Mouse (Mus musculus) fat pad, adult 2 months (tissue): Measurements from ENCODE around the gene Trp53bp1.

Experiments used
- DNase-seq: peaks from one replicate; pipeline ENCODE4 v3.0.0-alpha.2; 2011; ENCODE audit warnings: low read depth, low spot score; ENCODE audit errors: extremely low read depth

Trp53bp1 gene

GRCm38 (mm10) chr2:121271236-121271927 lies at the start of gene Trp53bp1:
Gene Trp53bp1 (minus strand): TSS chr2:121271407.
- DNase-seq, result peak; percentile 39

DNA sequence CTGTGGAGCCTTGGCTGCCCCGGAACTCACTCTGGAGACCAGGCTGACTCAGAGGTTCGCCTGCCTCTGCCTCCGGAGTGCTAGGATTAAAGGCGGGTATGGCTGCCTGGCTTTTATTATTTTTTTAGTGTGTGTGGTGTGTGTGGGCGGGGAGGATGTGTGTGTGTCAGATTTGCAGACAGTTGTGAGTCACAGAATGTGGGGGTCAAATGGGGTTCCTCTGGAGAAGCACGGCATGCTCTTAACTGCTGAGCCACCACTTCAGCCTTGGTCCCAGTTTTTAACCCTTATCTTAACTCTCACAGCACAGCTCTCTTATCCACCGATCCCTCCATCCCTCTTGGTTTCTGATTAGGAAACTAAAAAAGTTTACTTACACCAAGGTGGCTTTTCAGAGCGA lies 45.1 kb upstream of the Trp53bp1 start:
- no peak for DNase-seq

DNA sequence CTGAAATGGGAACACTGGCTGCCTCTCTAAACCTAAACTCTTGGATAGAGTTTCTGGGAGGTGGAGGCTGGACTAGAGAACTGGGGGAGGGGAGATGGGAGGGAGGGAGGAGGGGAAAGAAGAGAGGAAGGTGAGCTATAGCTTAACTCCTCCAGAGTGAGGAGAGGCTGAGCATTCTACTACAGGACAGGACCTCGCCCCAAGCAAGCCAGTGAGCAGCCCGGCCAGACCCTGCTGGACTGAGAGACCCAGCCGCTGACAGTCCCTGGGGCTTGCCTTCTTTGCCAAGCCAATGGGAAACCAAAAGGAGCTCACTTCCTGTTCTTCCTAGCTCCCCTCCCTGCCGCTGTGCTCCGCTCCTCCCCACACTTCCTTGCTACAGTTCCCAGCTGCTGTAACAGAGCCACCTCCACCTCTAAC lies 37.8 kb upstream of the Trp53bp1 start:
- DNase-seq, result no peak

DNA sequence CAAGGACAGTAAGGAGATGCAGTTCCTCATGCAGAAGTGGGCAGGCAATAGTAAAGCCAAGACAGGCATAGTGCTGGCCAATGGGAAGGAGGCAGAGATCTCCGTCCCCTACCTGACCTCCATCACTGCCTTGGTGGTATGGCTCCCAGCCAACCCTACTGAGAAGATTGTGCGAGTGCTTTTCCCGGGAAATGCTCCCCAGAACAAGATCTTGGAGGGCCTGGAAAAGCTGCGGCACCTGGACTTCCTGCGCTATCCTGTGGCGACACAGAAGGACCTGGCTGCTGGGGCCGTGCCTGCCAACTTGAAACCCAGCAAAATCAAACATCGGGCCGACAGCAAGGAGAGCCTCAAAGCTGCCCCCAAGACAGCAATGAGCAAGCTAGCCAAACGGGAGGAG lies 28.8 kb upstream of the Trp53bp1 start:
- DNase-seq, result no peak

GRCm38 (mm10) chr2:121299471-121299870 lies 28.3 kb upstream of the Trp53bp1 start:
- no peak for DNase-seq

DNA sequence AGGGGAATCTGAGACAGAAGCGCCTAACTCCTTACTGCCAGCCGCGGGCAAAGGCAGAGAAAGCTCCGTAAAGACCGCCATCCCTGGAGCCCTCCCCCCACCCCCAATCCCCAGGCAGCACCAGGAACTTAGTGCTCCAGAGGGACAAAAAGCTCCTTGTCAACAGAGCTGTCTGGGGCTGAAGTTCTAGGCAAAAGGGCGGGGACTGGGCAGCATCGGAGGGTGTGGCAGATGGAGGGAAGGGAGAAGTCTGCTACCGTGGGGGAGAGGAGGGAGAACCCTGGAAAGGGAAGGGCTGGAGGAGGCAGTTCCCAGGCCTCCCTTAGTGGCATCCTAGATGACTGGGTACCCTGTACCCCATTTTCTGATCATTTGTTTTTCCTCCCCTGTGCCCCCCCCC lies 26.9 kb upstream of the Trp53bp1 start:
- DNase-seq, result no peak

- no peak for DNase-seq
Observed at GRCm38 (mm10) chr2:121297701-121298100, 26.5 kb upstream of the Trp53bp1 start.

DNA sequence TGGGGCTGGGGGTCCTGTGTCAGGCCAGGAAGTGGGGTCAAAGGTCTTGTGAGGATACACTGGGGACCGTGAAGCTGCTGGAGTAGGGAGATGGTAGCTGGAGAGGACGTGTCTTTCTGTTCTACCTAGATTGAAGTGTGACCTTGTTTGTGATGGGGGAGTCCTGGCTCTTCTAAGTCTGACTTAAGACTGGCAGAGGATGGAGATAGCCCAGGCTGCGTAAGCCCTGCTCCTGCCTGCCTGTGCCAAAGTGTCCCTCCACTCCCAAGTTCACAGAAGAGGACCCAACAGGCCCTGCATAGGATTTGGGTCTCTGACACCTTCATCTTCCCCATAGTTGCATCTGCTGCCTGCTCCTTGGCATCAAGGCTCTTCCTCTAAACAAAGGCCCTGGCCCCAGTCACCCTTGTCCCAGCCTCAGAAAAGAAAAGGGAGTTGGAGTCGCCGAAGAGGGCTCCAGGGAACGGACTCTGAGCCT lies 25.6 kb upstream of the Trp53bp1 start:
- DNase-seq, result no peak

DNA sequence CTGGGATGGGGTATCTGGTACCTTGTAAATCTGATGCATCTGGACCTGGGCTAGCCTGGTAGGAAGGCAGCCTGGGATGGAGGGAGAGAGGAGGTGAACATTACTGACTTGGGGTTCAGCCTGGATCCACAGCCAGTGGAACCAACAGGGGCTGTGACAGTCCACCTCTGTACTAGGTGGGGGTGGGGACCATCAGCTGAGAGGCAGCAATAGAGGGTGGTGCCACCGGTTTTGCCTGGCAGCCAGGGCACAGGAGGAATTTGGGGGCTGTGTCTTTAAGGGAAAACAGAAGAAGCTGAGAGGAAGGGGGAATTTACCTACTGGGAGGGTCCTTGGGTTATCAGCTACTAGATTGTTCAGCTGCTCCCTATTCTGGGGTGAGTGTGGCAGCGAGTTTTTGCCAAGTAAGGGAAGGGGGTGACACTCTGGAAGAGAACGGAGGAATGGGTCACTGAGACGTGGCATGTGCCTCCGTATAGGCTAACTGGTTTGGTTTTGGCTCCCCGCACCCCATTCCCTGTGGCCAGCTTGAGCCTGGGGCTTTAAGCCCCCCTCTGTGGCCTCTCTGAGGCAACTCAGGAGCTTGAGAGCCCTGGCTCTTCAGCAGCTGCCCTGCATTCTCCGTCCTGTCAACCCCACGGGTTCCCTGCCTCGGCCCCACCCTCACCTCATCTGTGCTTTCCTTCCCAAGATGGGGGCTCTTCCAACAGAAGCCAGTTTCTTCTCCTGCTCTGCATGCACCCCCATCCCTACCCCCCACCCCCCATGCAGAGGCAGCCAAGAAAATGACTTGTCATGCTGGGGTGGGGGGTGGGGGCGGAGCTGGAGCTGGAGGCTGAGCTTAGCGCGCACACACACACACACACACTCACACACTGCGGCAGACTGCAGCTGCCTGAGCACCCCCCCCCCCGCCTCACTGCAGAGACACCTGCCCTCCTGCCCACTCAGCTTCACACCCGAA lies 24.7 kb upstream of the Trp53bp1 start:
- DNase-seq, result no peak

DNA sequence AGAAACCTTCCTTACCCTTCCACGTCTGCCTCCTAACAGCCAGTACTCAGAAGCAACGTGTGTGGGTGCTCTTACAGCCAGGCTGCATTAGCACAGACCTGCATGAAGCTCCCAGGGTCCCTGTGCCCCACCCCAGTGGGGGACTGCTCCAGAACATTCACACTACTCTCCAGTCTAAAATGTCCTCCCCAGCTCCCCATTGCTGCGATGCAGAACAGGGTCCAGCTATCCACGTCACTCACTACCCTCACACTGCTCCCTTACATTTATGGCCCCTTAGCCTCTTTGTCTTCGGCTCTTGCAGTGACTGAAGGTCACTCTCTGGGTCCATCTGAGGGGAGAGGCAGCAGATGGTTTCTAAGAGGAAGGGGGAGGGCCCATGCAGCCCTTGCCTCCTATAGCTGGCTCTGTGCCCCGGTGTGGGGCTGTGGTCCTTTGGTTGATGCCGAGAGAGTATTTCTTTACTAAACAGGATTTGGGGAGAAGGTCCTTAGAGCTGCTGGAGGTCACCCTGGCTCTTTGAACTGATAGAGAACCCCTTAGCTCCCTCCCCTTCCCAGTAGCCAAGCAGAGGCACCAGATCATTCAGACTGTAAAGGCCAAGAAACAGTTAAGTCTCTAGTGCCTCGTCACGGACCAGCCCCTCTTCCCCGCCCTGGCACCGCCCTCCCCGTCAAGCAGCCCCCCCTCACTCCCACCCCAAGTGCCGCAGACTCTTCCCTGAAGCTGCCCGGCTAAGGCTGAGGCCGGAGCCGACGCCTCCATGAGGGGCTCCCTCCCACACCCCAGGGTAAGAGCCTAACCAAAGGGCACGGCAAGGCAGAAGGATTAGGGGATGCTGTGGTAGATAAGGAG lies 23.8 kb upstream of the Trp53bp1 start:
- no peak for DNase-seq

GRCm38 (mm10) chr2:121294182-121294581 lies 23.0 kb upstream of the Trp53bp1 start:
- no peak for DNase-seq

DNA sequence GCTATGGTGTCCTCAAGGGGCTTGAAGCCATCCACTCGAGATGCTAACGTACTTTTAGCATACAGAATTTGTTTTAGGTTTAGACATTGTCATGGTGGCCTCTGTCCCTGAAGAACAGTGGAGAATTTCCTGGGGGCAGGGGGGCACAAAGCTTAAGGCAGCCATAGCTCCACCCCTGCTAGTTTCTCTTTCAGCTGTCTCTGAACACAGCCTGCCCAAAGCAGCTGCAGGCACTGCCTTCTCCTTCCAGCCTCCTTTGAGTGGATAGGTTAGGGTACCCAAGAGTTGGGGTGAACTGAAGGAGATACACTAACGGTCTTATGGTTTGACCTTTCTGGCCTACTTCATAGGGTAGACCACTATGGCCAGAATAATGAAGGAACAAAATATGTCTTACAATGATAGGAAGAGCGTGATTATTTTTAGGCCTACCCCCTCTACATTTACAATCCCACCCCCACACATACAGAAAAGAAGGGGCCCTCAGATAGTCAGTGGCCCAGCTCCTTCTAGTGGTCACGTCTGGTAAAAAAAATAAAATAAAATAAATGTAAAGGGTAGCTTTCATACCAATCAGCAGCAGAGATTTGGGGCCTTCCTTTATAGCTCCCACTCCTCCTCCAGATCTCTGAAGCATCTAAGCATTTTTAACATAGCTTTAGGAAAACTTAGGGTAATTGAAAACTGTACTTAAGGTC lies 21.3 kb upstream of the Trp53bp1 start:
- no peak for DNase-seq

DNA sequence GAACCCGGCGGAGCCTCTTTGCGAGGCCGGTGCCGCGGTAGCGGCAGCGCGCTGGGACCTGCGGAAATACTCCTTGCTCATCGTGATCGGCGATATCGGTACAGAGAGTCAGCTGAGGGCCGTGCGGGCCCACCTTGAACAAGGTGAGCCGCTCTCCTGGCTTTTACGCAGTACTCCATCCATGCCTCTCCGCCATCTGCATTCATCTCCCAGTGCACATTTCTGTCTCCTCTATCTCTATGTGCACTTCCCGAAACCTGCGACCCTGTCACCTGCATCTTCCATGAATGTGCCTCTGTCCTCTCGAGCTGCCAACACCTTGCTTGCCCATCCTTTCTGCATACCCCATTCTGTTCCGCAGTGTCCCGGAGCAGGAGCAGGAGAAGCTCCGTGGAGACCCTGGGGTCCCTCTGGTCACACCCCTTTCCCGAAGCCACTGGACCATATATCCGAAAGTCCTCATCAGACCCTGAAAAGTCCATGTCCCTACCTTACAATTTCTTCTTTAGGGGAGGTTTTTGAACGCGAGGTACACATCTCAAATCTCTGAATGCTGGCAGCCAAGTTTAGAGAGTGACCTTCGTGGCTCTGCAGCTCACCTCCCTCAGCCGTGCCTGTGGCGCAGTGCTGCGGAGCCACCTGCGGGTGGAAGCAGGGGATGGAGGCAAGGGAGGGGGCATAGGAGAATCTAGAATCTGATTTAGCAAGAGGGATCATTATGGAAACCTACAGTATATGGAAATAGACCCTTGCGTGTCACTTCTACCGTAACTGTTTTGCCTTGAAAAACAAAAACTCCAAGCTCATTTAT lies 18.7 kb upstream of the Trp53bp1 start:
- DNase-seq, result no peak

- DNase-seq, result no peak
Observed at GRCm38 (mm10) chr2:121288901-121289729, 17.9 kb upstream of the Trp53bp1 start, which contains the start of gene Map1a. Gene Map1a (plus strand): TSS chr2:121289600.

DNA sequence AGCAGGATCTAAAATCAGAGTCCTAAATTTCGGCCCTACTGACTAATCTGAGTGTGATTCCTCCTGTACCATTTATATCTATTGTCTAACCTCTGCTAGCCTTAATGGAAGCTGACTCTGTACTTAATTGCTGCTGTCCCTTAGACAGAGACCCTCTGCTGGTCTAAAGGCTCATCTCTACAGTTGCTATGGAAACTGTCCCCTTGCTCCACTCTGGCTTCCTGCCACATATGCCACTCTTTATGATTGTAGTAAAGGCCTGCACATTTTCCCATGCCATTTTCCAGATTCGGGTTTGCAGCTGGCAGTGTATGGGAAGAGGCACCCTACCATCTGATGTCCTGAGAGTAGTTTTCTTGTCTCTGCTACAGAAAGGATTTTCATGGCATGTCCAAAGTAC lies 16.6 kb upstream of the Trp53bp1 start:
- no peak for DNase-seq

GRCm38 (mm10) chr2:121271928-121272516 lies 815 bp upstream of the Trp53bp1 start:
- DNase-seq, result no peak

DNA sequence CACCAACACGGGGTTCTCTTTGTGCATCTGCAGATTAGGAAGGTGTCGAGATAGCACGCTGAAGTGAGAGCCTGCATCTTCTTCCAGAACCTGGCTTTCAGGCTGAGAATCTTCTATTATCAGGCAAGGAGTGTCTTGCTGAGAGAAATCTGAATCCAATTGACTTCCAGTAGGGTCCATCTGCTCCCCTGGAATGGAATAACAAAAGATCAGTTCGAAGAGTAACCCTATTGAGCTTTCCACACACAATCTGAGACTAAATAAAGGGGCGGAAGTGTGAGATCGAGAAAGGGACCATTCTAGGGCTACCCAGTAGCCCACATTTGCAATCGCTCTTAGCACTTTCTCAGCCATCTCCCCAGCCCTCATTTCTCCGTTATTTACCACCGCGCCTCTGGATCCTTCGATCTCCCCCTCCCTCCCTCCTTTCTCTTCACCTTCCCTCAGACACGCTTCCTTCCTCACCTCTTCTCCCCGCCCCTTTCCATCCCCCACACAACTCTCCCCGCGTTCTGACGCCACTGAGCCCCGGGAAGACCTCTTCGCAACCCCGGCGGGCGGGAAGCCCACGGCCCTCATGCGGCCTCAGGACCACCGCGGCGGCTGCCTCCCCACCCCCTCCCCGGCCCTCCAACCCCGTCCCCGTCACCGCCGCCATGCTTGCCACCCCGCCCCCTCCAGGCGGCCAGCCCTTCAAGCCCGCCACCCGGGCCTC lies 529 bp downstream of the Trp53bp1 start:
- no peak for DNase-seq

DNA sequence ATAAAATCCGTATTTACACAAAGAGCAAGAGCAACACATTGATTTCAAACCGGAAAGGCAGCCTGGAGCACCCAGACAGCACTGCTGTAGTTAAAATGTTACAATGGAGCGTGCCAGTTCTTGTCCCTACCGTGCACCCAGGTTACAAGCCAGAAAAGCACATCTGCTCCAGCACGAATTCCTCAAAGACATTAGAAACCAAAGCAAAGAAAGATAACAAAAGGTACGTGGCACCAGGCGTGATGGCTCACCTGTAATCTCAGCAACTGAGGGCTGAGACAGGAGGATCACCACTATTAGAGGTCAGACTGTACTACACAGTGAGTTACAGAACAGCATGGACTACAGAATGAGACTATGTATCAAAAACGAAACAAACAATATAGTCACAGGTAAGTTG lies 2.8 kb downstream of the Trp53bp1 start:
- no peak for DNase-seq
